Mouse (Mus musculus): ENCODE results near the gene Cyp3a13.
"Not testable (repeated sequence)": the region's sequence is repeated elsewhere in the genome, so short reads cannot be mapped to it uniquely, and the experiment has no call there.

Gene Cyp3a13

GRCm38 (mm10) chr5:137872381-137872702 lies 49.1 kb downstream of the Cyp3a13 start:
- DNase-seq (ENCODE audit: extremely low spot score, low spot score): not testable (repeated sequence)

- DNase-seq (ENCODE audit: extremely low spot score, low spot score): not testable (repeated sequence)
These were observed 49.6 kb downstream of the Cyp3a13 start, which contains the start of gene Pilrb2 for GRCm38 (mm10) chr5:137871644-137872380. Pilrb2 (minus strand) TSS chr5:137871815.

DNA sequence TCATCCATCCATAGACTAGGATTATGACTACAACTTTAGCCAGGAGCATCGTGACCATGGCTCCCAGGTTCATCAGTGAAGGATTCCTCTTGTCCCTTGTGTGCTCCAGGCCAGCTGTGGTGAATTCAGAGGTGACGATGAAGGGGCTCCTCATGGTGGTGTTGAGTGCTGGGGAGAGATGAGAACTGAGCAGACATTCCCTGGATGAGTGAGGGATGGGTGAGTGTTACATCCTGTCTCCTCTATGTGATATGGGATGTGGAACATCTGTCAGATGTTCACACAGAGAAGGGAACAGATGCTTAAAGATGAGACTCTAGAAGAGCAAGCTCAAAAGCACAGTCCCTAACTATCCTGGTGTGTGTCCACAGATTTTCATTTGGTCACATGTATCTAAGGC lies 52.8 kb downstream of the Cyp3a13 start:
- not testable (repeated sequence) for DNase-seq (ENCODE audit: extremely low spot score, low spot score)

DNA sequence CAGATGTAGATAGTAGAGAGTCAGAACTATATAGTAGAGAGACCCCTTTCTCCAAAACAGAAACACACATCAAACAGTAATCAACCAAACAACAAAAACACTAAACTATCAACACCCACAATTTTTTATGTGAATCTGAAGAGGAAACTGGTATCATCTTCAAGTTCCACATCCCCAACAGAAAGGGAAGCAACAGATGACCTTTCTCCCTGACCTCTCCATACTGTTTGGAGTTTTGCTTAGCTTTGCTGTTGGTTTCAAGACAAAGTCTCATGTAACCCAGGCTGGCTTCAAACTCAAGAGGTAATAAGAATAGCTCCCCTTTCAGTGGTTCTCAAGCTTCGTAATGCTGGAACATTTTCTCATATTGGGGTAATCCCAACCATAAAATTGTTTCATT lies 57.4 kb downstream of the Cyp3a13 start:
- DNase-seq (ENCODE audit: extremely low spot score, low spot score): not testable (repeated sequence)

- DNase-seq (ENCODE audit: extremely low spot score, low spot score): not testable (repeated sequence)
These were observed 63.3 kb downstream of the Cyp3a13 start, which contains the start of gene Pilrb1 for GRCm38 (mm10) chr5:137857960-137858710. Pilrb1 (minus strand) TSS chr5:137858106.

GRCm38 (mm10) chr5:137856870-137857269 lies 64.5 kb downstream of the Cyp3a13 start:
- DNase-seq (ENCODE audit: extremely low spot score, low spot score): not testable (repeated sequence)

DNA sequence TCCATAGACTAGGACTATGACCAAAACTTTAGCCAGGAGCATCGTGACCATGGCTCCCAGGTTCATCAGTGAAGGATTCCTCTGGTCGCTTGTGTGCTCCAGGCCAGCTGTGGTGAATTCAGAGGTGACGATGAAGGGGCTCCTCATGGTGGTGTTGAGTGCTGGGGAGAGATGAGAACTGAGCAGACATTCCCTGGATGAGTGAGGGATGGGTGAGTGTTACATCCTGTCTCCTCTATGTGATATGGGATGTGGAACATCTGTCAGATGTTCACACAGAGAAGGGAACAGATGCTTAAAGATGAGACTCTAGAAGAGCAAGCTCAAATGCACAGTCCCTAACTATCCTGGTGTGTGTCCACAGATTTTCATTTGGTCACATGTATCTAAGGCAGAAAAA lies 66.5 kb downstream of the Cyp3a13 start:
- not testable (repeated sequence) for DNase-seq (ENCODE audit: extremely low spot score, low spot score)

GRCm38 (mm10) chr5:137850313-137850712 lies 71.1 kb downstream of the Cyp3a13 start:
- not testable (repeated sequence) for DNase-seq (ENCODE audit: extremely low spot score, low spot score)
